Mouse (Mus musculus) left cerebral cortex, postnatal 36 days (tissue): ENCODE measurements around the gene Gm3633. TPM values are rescaled to one million over a fixed set of nuclear protein-coding genes. Genes with fewer than 3 reads are reported as not detected.
"Not testable (repeated sequence)": the region's sequence is repeated elsewhere in the genome, so short reads cannot be mapped to it uniquely, and the experiment has no call there.

Source experiments
- DNase-seq, 2 experiments: peaks; one replicate each; pipeline ENCODE4 v3.0.0; 2021 to 2022; ENCODE audit warnings: low spot score in 2 of 2, mixed read lengths in 1 of 2
- intact Hi-C: fragments of 180-260 bp; cut with DNase I; formaldehyde crosslinking; loops from one replicate; pipeline ENCODE4 v1.15.1; 2025
- microRNA-seq: library from miRNA; unstranded; fragments of <30 nt; microRNA quantifications from one replicate; pipeline ENCODE4 v1.2.0, GENCODE M21; 2022
- total RNA-seq, 2 experiments: library from RNA; stranded (reverse); gene quantifications; 2 replicates each; pipeline ENCODE4 v1.2.3; 2021

Gm3633 gene
- total RNA-seq = not detected

GRCm38 (mm10) chr14:42641817-42642216 is at the start of gene Gm3633:
Gm3633 (minus strand) TSS chr14:42641917.
- intact Hi-C loops, DNase-seq: not testable (repeated sequence)

- intact Hi-C loops, DNase-seq: not testable (repeated sequence)
These were observed 13.9 kb upstream of the Gm3633 start, which contains the start of gene Gm10378 for GRCm38 (mm10) chr14:42655638-42656037. Gm10378 (plus strand) TSS chr14:42655938.

GRCm38 (mm10) chr14:42599782-42600181 is 41.9 kb downstream of the Gm3633 start, which contains the start of gene Gm17124:
Gm17124 (minus strand) TSS chr14:42599882.
- intact Hi-C loops, DNase-seq: not testable (repeated sequence)

Small RNA genes within 50 kb of the gene (microRNA-seq; reads per million reads assigned to microRNA genes)
- gene Gm23620 (not detected), gene Gm25228 (not detected)

Other genes starting within 250 kb of the Gm3633 start
- gene Gm8005, start 202.2 kb downstream of the Gm3633 start, total RNA-seq = not detected
- gene Gm8011, start 178.0 kb downstream of the Gm3633 start, total RNA-seq = not detected
- gene Gm8020, start 139.6 kb downstream of the Gm3633 start, total RNA-seq = not detected
- not detected for gene Gm8024, start 117.6 kb downstream of the Gm3633 start, total RNA-seq
- not detected for gene Gm17124, start 42.0 kb downstream of the Gm3633 start, total RNA-seq
- not detected for gene Gm10378, start 14.0 kb upstream of the Gm3633 start, total RNA-seq
- not detected for gene Gm3015, start 126.9 kb upstream of the Gm3633 start, total RNA-seq
- not detected for gene Gm10377, start 156.1 kb upstream of the Gm3633 start, total RNA-seq
- not detected for gene Gm21977, start 211.6 kb upstream of the Gm3633 start, total RNA-seq